Mouse (Mus musculus): ENCODE data around the gene Gnb2. TPM values are rescaled to one million over a fixed set of nuclear protein-coding genes. Genes with fewer than 3 reads are reported as not detected.

Gene Gnb2
- 496 and 503 TPM in 2 replicates for polyA plus RNA-seq (2012; rRNA removed)

DNA sequence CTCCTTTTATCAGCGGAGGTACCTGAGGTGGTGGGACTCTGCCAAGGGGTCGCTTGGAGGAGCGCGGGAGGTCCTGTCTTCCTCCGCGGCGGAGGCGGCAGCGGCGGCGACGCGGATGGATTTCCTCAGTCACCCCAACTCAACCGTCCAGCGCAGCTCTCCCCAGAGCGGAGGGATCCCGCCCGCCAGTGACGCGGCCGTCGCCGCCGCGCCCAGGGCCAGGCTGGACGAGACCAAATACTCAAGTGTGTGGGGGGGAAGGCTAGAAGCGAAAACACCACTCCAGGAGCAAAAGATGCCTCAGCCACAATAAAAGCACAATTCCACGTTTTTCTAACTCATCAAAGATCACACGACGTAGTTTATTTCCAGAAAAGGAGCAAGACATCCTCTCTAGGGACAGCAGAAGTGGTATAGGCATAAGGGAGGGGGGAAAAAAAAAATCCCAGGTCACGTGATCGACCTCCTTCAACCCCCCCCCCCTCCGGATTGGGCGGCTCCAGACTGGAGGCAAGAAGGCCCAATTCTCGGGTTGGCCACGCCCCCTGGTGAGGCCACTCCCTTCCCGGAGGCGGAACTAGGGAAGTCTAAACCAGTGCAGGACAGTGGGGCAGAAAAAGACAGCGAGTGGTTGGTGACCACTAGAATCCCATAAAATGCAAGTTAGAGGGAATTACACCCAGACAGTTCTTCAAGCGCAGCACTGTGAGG lies at the start of gene Gnb2, which contains the start of gene Epo:
Gene Gnb2 (minus strand): TSS at position 394 of the 711 bp plus-strand sequence.
Gene Epo (minus strand): TSS at position 126 of the 711 bp plus-strand sequence.

DNA sequence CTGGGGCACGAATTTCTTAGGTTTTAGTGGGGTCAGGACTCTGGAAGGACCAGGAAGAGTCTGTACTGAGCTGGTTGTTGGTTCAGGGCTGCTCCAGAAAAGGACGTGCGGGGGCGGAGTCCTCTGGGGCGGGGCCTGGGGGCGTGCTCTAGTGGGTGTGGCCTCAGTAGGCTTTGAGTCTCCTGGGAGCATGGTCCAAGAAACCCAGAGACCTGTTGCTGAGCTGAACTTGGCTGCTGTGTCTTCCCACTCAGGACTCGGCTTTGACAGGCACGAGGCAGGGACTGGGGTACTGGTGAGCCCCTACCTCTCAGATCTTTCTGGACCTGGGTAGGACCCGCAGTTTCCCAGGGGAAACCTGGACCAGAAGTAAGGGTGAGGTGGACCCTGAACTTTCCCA lies 36.4 kb upstream of the Gnb2 start, which contains the start of gene Tfr2:
Gene Tfr2 (plus strand): TSS at position 176 of the 400 bp plus-strand sequence.

DNA sequence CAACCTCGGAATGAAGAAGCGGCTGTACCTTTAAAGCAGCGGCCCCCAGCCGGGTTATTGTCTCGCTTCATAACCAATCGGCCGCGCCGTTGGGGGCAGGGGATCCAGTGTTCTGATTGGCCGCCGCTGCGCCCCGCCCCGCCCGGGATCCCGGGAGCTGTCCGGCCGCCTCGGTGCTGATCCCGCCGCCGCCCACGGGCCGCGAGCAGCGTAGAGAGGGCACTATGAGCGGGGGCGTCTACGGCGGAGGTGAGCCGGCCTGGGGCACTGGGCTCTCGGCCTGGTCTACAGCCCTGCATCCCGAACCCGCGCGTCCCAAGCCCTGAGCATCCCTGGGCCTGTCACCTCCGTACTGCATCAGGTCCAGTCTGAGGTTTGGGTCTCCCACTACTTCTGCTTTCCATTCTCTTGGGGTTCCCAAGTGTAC lies 20.1 kb upstream of the Gnb2 start, which contains the start of gene Actl6b:
Gene Actl6b (plus strand): TSS at position 107 of the 427 bp plus-strand sequence.

DNA sequence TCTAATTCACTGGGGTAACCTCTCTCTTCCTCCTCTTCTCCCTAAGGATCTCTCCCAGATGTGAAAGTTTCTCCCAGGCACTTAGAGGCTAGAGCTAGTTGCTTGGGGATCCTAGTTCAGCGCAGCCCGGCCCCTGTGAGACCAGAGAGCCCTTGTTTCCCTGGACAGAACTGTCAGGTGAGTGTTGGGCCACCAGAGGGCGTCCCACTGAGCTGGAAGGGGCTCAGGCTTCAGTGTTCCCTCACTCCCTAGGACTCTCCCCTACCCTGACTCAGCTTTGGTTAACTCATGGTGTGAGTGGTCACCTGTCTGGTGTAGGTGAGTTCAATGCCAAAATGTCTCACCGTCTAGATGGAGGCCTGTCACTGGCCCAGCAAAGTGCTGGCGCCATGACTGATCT lies 14.9 kb downstream of the Gnb2 start, which contains the start of gene Gigyf1:
Gene Gigyf1 (plus strand): TSS at position 113 of the 400 bp plus-strand sequence.

DNA sequence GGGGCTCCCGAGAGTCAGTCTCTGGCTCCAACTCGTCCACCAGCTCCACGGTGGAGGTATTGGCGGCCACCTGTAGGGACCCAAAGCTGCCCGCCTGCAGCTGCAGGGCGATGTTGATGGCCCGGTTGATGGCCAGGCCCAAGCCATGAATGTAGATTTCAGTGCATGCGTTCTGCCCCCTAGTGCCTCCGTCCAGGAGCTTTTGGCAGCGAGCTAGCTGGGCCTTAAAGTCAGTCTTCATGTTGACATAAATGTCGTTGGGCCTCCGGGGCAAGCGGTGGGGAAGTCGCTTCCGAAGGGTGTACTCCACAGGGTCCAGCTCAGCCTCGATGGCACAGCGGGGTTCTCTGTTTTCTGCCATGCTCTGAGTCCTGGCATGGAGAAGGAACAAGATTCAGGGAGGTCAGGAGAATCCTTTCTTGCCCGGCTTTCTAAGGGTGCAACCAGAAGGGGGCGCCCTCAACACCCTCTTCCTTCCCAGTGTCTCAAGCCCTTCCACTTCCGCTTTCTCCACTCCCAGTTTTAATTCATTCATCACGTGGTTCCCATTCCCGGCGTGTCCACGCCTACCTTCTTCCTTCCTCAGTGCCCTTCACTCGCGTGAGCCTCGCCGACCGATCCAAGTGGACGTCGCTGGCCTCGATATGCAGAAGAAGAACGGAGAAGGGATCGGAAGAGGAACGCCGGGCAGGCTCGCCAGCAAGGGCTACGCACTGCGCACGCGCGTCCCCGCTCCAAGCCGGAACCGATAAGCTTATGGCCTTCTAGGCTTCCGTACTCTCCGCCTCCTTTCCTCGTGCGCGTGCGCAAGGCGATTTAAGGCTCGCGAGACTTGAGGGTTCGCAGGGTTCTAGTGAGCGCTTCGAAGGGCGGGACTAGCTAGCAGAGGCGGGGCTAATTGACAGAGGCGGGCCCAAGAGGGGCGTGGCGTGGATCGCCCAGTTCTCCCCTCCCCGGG lies 31.3 kb downstream of the Gnb2 start, which contains the start of gene Pop7:
Gene Pop7 (minus strand): TSS at position 810 of the 958 bp plus-strand sequence.

Other genes with a start within 250 kb of the Gnb2 start
- gene Ache, start 246.0 kb downstream of the Gnb2 start, polyA plus RNA-seq (2012; rRNA removed) = 6.4 and 10.2 TPM in 2 replicates
- 7.3 and 10.1 TPM in 2 replicates for gene Ufsp1, start 238.9 kb downstream of the Gnb2 start, polyA plus RNA-seq (2012; rRNA removed)
- 306 and 565 TPM in 2 replicates for gene Srrt, start 225.8 kb downstream of the Gnb2 start, polyA plus RNA-seq (2012; rRNA removed)
- gene Trip6, start 219.1 kb downstream of the Gnb2 start, polyA plus RNA-seq (2012; rRNA removed) = 54.4 and 56.7 TPM in 2 replicates
- gene Slc12a9, start 199.9 kb downstream of the Gnb2 start, polyA plus RNA-seq (2012; rRNA removed) = 16.4 and 17.4 TPM in 2 replicates
- 37.9 and 63.6 TPM in 2 replicates for gene Ephb4, start 183.4 kb downstream of the Gnb2 start, polyA plus RNA-seq (2012; rRNA removed)
- 0.20 and 0.22 TPM in 2 replicates for gene Zan, start 56.4 kb downstream of the Gnb2 start, polyA plus RNA-seq (2012; rRNA removed)
- gene Pop7, start 31.0 kb downstream of the Gnb2 start, polyA plus RNA-seq (2012; rRNA removed) = 37.8 and 38.1 TPM in 2 replicates
- 49.3 and 96.6 TPM in 2 replicates for gene Gigyf1, start 15.0 kb downstream of the Gnb2 start, polyA plus RNA-seq (2012; rRNA removed)
- gene Epo, start 268 bp downstream of the Gnb2 start, polyA plus RNA-seq (2012; rRNA removed) = 0.14 and 0.25 TPM in 2 replicates
- gene Actl6b, start 20.0 kb upstream of the Gnb2 start, polyA plus RNA-seq (2012; rRNA removed) = 35.3 and 37.2 TPM in 2 replicates
- gene Tfr2, start 36.3 kb upstream of the Gnb2 start, polyA plus RNA-seq (2012; rRNA removed) = 4.9 and 5.7 TPM in 2 replicates
- gene Mospd3, start 67.5 kb upstream of the Gnb2 start, polyA plus RNA-seq (2012; rRNA removed) = 31.8 and 36.3 TPM in 2 replicates
- 56.3 and 103 TPM in 2 replicates for gene Pcolce, start 80.3 kb upstream of the Gnb2 start, polyA plus RNA-seq (2012; rRNA removed)
- gene Fbxo24, start 95.5 kb upstream of the Gnb2 start, polyA plus RNA-seq (2012; rRNA removed) = 0.35 and 0.37 TPM in 2 replicates
- gene Lrch4, start 95.6 kb upstream of the Gnb2 start, polyA plus RNA-seq (2012; rRNA removed) = 24.1 and 30.8 TPM in 2 replicates
- gene Gm20605, start 95.7 kb upstream of the Gnb2 start, polyA plus RNA-seq (2012; rRNA removed) = 16.3 and 21.2 TPM in 2 replicates
- gene Sap25, start 107.8 kb upstream of the Gnb2 start, polyA plus RNA-seq (2012; rRNA removed) = 29.4 and 31.0 TPM in 2 replicates
- 0.11 and 0.15 TPM in 2 replicates for gene Irs3, start 112.2 kb upstream of the Gnb2 start, polyA plus RNA-seq (2012; rRNA removed)
- 17.6 and 35.0 TPM in 2 replicates for gene Agfg2, start 151.2 kb upstream of the Gnb2 start, polyA plus RNA-seq (2012; rRNA removed)
- gene Nyap1, start 208.1 kb upstream of the Gnb2 start, polyA plus RNA-seq (2012; rRNA removed) = 40.0 and 67.1 TPM in 2 replicates
- gene Tsc22d4, start 212.2 kb upstream of the Gnb2 start, polyA plus RNA-seq (2012; rRNA removed) = 35.3 and 42.8 TPM in 2 replicates
- 45.8 and 159 TPM in 2 replicates for gene Ppp1r35, start 245.3 kb upstream of the Gnb2 start, polyA plus RNA-seq (2012; rRNA removed)